Mouse (Mus musculus) gastrocnemius, adult 8-10 months (tissue): ENCODE measurements around the gene C1qtnf1. TPM values are rescaled to one million over a fixed set of nuclear protein-coding genes. Genes with fewer than 3 reads are reported as not detected.

Experiments
- DNase-seq, 2 experiments: peaks; one replicate each; pipeline ENCODE4 v3.0.0; 2022; ENCODE audit warnings: low spot score in 2 of 2
- total RNA-seq, 4 experiments: library from RNA; stranded (reverse); gene quantifications; 2 replicates each; pipeline ENCODE4 v1.2.4; 2022

The C1qtnf1 gene
- total RNA-seq, 4 experiments from 2014 or later, result 4.0 to 8.9 (median 6.3) TPM

DNA sequence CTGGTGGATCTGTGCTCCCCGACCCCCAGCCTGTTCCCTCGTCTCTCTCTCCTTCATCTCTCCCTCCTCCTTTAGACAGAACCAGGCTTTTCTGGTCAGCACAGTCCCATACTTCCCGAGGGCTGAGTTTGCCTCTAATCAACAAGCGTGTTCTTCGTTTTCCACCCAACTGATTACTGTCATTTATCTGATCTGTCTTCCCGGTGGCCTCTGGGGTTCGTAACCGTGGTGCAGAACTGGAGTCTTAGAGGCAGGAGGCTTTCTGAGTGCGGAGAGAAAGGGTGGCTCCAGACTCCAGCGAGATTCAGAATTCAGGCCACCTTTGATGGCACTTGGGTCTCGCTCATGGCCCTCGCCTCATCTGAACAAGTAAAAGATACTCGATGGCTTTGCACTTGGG is 6.1 kb downstream of the C1qtnf1 start:
- DNase-seq, result no peak

GRCm38 (mm10) chr11:118436471-118436935 is 8.5 kb downstream of the C1qtnf1 start:
- no peak for DNase-seq

DNA sequence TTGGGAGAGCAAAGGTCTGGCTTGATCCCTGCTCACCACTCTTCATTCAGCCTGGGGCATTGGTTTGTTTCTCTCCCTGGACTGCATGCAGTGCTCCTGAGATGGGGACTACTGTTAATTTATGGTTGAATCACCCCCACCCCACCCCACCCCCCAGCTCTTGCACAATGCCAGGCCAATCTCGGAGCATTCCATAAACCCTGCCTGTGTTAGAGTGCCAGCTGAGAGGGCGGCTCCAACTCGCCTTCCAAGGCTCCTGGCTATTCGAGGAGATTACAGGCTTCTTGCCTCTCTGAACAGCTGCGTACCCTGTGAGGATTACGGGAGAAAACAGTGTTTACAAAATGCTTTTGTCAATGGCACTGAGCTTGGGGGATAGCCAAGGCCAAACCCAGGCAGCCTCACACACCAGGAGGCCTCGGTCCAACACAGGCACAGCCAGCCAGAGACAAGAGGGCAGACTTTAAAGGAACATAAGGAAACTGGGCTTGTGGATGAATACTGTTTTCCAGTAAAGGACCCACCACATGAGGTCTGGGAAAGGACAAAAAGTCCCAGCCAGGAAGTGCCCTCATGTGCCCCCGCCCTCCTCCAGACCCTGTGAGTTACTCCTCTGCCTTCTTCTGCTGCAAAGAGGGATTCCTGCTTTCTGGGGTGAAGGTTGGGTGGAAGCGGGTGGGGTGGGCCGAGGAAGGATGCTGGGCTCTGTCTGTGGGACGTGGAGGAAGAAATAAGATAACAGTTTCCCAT is 10.8 kb downstream of the C1qtnf1 start:
- no peak for DNase-seq

DNA sequence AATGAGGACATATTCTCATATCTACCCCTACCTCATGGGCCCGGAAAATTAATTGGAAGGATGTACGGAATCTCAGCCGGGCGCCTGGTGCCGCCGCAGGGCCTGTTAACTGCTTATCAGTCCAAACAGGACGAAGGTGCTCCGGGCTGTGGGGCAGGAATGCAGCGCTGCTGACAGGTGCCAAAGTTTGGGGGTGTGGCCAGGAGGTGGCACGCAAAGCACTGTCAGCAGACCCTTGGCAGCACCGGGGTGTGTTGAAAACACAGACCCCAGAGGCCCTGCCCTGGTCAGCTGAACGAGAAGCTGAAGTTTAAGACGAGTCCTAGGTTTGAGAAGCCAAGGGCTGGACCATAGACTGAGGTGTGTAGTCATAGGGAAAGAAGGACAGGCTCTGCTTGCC is 14.7 kb downstream of the C1qtnf1 start:
- no peak for DNase-seq

DNA sequence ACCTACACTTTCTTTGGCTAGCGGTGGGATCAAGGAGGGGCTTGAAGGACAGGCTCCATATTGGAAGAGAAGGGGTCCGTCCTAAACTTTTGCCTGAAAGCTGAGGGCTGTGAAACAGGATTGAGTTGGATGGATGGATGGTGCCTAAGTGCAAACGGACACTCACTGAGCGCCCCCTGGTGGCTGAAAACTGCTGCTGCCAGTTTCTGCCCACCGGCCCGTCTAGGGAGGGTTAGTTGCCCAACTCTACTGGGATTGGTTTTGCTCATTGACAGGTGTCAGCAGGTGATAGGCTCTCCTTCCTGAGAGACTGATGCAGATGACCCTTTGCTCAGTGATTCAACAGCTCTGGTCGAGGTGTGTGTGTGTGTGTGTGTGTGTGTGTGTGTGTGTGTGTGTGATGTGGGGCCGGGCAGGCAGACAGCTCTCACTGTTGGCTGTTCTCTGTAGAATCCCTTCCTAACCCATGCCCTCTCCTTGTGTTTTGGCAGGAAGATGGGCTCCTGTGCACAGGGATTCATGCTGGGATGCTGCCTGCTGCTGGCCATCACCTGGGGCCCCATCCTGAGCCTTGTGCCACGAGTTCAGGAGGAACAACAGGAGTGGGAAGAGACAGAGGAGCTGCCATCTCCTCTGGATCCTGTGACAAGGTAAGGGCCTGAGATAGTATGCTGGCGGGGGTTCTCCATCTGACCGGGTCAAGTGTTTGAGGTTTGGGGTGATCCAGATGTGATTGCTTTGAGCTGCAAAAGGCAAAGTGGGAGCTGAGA is 15.4 kb downstream of the C1qtnf1 start:
- peak in 1 of 2 experiments; percentile 38 for DNase-seq

DNA sequence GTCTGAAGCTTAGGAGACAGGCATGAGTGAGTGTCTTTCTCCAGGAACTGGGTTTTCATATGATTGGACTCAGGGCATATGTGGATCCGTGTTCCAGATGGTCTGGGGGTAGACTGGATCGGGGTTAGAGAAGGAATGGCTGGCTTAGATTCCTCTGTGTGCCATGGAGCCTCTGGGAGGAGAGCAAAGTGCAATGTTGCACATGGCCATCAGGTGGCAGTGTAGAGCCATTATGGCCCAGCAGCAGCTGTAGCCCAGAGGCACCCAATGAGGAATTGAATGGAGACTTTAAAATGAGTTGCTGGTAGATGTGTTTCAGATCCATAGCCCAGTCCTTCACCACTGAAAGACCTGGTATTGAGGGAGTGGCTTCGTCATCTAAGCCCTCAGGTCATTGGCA is 17.8 kb downstream of the C1qtnf1 start:
- DNase-seq, result peak in 1 of 2 experiments; percentile 42

GRCm38 (mm10) chr11:118447346-118447745 is 19.3 kb downstream of the C1qtnf1 start:
- no peak for DNase-seq

GRCm38 (mm10) chr11:118448385-118448784 is 20.4 kb downstream of the C1qtnf1 start:
- peak; percentile 72 to 82 for DNase-seq

- DNase-seq, result no peak
These were observed 23.2 kb downstream of the C1qtnf1 start for GRCm38 (mm10) chr11:118451211-118451610.

DNA sequence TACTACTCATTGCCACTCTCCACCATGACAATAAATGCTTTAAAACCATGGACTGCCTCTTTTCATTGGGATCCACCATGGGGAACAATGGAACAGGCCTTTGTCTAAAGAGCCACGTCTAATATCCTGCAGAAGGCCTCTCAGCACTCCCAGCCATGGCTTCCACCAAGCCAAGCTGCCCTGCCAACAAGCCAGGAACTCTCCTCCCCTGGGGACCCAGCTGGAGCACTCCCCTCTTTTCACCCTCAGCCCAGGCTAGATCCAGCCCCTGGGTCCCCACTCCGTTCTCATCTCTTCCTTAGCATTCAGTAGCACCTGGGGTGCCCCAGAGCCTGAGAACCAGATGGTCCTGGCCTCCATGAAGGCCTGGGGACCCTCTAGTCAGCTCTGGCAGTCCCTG is 25.0 kb downstream of the C1qtnf1 start:
- DNase-seq, result no peak

DNA sequence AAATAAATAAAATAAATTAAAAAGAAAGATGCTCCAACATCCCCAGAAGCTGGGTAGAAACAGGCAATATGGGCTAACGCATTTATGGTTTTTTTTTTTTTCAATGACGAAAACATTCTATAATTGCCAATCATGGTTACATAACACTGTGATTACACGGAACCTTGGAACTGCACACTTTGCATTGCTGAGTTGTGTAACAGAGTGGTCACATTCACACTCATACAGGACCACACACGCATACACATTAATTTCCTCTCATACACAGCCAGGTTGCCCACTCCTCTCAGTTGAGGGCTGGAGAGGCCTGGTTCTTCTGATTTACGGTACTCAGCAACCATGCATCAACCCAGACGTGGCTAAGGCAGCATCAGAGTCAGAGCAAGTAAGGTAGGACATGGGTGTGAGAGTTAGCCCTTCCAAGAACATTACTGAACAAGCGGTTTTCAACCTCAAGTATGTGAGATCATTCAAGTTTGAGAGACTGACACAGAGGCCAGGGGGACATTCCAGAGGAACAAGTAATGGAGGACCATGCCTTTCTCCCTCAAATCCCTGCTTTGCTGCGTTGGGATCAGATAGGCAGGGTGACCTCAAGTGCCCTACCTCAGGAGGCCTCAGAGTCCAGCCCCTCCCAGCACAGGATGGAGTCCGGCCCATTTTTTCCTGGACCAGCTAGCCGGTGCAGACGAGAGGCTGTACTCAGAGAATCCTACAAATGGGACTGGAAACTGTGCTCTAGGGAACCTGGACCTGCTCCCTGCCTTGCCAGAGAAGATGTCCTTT is 26.1 kb downstream of the C1qtnf1 start:
- DNase-seq, result peak; percentile 43 to 65

- DNase-seq, result no peak
These were observed 27.8 kb downstream of the C1qtnf1 start for GRCm38 (mm10) chr11:118455788-118456187.

- no peak for DNase-seq
These were observed 28.9 kb downstream of the C1qtnf1 start for GRCm38 (mm10) chr11:118456937-118457336.

- DNase-seq, result peak in 1 of 2 experiments; percentile 45
These were observed 31.0 kb downstream of the C1qtnf1 start for GRCm38 (mm10) chr11:118459051-118459450.

GRCm38 (mm10) chr11:118459536-118459935 is 31.5 kb downstream of the C1qtnf1 start:
- DNase-seq, result no peak

DNA sequence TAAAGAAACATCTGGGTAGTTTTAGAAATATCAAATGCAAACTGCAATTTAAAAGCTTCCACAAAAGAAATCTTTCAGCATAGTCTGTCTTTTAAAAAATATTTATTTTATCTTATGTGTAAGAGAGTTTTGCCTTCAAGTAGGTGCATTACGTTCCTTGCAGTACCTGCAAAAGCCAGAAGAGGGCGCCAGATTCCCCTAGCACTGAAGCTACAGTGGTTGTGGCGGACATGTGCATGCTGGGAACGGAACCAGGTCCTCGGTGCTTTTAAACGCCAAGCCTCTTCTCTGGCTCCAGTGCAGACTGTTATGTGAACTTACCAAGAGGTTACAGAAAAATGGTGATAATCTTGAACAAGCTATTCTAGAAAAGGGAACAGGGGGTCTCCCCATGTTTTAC is 32.3 kb downstream of the C1qtnf1 start:
- no peak for DNase-seq

DNA sequence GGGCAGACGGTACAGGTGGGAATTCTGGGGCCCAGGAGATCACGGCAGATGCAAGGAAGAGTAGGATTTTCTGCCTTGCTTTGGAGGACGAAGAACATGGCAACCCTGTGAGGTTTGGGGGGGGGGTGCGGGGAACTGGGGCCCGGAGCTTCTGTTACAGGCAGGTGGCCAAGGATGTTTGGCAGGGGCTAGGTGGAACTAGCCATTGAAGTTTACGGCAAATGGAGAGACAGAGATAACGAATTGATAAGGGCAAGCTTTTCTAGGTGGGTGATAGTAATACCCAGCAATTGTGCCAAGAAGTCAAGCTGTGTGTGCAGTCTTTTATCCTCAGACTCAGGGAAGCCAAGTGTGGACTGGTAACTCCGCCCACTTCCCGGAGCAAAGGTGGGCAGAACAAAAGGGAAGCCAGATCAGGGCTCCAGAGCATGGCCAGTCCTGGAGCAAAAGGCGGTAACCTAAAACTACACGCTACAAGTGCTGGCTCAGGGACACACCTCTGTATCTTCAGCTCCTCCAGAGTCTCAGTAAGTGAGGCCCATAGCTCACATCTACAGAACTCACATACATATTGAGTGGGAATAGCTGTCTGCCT is 39.5 kb downstream of the C1qtnf1 start:
- DNase-seq, result no peak

DNA sequence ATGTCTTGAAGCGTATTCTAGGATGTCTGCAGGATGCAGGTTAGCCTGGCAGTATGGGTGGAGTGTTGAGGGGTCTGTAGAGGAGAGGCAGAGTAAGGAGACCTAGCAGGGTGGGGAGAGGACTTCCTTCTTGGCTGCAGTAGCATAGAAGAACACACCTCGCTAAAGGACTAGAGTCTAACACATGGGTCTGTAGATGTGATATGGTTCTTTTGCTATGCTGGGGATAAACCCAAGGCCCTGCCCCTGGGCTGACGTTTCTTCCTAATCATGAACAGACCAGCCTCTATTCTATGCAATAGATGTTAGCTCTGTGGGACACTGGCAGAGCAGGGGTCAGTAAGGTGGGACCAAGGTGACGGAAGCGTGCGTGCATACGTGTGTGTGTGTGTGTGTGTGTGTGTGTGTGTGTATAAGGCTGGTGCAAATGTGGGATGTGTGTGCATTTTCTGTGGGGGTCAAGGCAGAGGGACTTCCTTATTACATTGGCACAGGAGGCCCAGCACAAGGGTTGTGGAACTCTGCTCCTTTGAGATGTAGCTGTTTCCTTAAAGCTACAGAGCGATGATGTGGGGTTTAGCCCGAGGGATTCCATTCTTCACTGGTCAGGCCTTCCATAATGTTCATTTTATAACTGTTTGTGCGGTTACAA is 41.6 kb downstream of the C1qtnf1 start:
- no peak for DNase-seq

- no peak for DNase-seq
These were observed 42.4 kb downstream of the C1qtnf1 start for GRCm38 (mm10) chr11:118470234-118470966.

DNA sequence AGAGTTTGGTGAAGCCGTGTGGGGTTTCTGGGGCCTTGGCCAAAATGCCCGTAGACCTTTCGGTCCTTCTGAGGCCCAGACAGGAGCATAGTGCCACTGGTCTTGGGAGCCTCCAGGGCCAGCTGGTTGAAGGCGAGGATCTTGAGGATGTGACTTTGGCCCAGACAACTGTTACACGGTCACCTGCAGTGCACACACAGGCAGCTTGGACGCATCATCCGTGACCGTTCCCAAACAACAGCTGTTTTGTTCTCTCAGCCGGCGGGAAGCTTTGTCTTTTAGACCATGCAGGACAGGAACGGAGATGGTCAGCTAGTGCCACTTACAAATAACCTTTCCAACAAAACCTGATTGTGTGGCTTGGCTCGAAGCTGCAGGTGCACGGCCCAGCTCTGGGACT is 43.7 kb downstream of the C1qtnf1 start:
- DNase-seq, result no peak
